ENCODE assay signal across 19 mouse cellular contexts in the genomic region with DNA sequence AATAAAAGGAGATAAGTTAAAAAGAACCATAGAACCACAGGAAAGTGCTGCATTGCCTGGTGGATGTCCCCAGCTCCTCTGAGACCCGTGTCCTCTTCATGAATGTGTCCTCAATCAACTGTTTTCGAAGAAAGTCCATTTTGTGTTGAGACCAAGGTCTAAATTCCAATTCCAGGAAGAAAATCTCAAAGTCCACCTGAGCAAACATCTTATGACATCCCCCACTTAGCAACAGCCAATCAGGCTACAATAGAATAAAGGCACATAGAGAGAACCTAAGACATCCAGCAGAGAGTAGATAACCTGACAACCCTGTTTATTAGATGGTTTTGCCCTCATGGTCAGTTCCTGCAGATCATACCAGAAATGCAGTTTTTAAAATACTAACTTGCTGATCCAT.
"Had no signal": no experiment of that assay in that cellular context is flagged by ENCODE, and none has a peak within 500 bp of the region (broad histone marks: within the 10 kb centered on the region; RNA-seq: fewer than 3 reads in every experiment).

No protein-coding gene starts in this region.

- H3K9me3 ChIP-seq: lung, embryonic 15.5 days; midbrain, embryonic 10.5 days; midbrain, embryonic 12.5 days; neural tube, embryonic 13.5 days; neural tube, embryonic 15.5 days had no signal

- H3K36me3 ChIP-seq: lung, embryonic 15.5 days; midbrain, embryonic 10.5 days; midbrain, embryonic 12.5 days; neural tube, embryonic 13.5 days; neural tube, embryonic 15.5 days had no signal

- DNase-seq: lung, adult 2 months; lung, postnatal 10 days; lung, postnatal 4 days; midbrain, embryonic 14.5 days; retina, postnatal 1 day; right cerebral cortex, adult 18-20 months; right cerebral cortex, postnatal 25 days; right cerebral cortex, postnatal 4 days; spleen, adult 18-20 months; thymus, adult 18-20 months; thymus, postnatal 14 days; thymus, postnatal 36 days had no signal

- ATAC-seq: midbrain, embryonic 16.5 days had no signal

- H3K27ac ChIP-seq: midbrain, embryonic 10.5 days; midbrain, embryonic 12.5 days; neural tube, embryonic 13.5 days; neural tube, embryonic 15.5 days had no signal

- H3K4me3 ChIP-seq: lung, embryonic 15.5 days; midbrain, embryonic 10.5 days; midbrain, embryonic 12.5 days; myocyte; neural tube, embryonic 13.5 days; neural tube, embryonic 15.5 days had no signal

- H3K9ac ChIP-seq: lung, embryonic 15.5 days; midbrain, embryonic 12.5 days; neural tube, embryonic 13.5 days; neural tube, embryonic 15.5 days had no signal

- H3K27me3 ChIP-seq: lung, embryonic 15.5 days; midbrain, embryonic 12.5 days; neural tube, embryonic 13.5 days; neural tube, embryonic 15.5 days had no signal

- H3K4me2 ChIP-seq: lung, embryonic 15.5 days; midbrain, embryonic 12.5 days; neural tube, embryonic 13.5 days; neural tube, embryonic 15.5 days had no signal
